Mouse (Mus musculus) liver, embryonic 16.5 days (tissue): Measurements from ENCODE around the gene Fam19a2. TPM values are rescaled to one million over a fixed set of nuclear protein-coding genes. Genes with fewer than 3 reads are reported as not detected.

Experiments
- ATAC-seq: fragments of 200-750 bp; cut with Nextera tagmentation; 2 replicates; pipeline ENCODE4 v1.8.0; 2017; ENCODE audit warnings: low read depth, mild to moderate bottlenecking, moderate number of reproducible peaks, moderate library complexity
- H3K27ac ChIP-seq: fragments of 300-500 bp; sonication (generic); 2 replicates; pipeline ENCODE4 v1.5.1; 2014; ENCODE audit warnings: mild to moderate bottlenecking, low read length
- H3K27me3 ChIP-seq: fragments of 300-500 bp; sonication (generic); 2 replicates; pipeline ENCODE4 v1.6.1; 2014; ENCODE audit warnings: low read depth, low read length, mixed read lengths; ENCODE audit not compliant: control insufficient read depth, insufficient read depth
- H3K36me3 ChIP-seq: fragments of 300-500 bp; sonication (generic); 2 replicates; pipeline ENCODE4 v1.6.1; 2014; ENCODE audit warnings: mild to moderate bottlenecking; ENCODE audit not compliant: control insufficient read depth, insufficient read depth
- H3K4me1 ChIP-seq: fragments of 300-500 bp; sonication (generic); 2 replicates; pipeline ENCODE4 v1.6.1; 2014; ENCODE audit warnings: low read depth, low read length, mixed read lengths; ENCODE audit not compliant: control insufficient read depth
- H3K4me2 ChIP-seq: fragments of 300-500 bp; sonication (generic); 2 replicates; pipeline ENCODE4 v1.6.1; 2014; ENCODE audit warnings: low read depth, low read length, mixed read lengths
- H3K4me3 ChIP-seq: fragments of 300-500 bp; sonication (generic); 2 replicates; pipeline ENCODE4 v1.5.1; 2014; ENCODE audit warnings: low read depth, mild to moderate bottlenecking, low read length
- H3K9ac ChIP-seq: fragments of 300-500 bp; sonication (generic); 2 replicates; pipeline ENCODE4 v1.6.1; 2014; ENCODE audit warnings: low read depth, low read length
- H3K9me3 ChIP-seq: fragments of 300-500 bp; sonication (generic); replicated peaks from 2 replicates; pipeline ENCODE4 v1.6.1; 2016; ENCODE audit warnings: low read length; ENCODE audit not compliant: control insufficient read depth
- WGBS: fragments of 180-500 bp; shearing (Covaris S2); extraction: QIAGEN DNeasy Blood & Tissue Kit; methylation state at CpG from one replicate; pipeline ENCODE4 v1.1.7; 2014; ENCODE audit not compliant: insufficient replicate concordance; 5-methylcytosine and 5-hydroxymethylcytosine counted together
- polyA plus RNA-seq: library from polyadenylated mRNA; unstranded; fragments of >200 nt; fragmentation: Nextera tagmentation; extraction: Ambion mirVana; gene quantifications from 2 replicates; pipeline ENCODE4 v1.2.1, GENCODE M21; 2015

Fam19a2 gene
- polyA plus RNA-seq, 1 experiment from 2014 or later: 0.24 TPM

DNA sequence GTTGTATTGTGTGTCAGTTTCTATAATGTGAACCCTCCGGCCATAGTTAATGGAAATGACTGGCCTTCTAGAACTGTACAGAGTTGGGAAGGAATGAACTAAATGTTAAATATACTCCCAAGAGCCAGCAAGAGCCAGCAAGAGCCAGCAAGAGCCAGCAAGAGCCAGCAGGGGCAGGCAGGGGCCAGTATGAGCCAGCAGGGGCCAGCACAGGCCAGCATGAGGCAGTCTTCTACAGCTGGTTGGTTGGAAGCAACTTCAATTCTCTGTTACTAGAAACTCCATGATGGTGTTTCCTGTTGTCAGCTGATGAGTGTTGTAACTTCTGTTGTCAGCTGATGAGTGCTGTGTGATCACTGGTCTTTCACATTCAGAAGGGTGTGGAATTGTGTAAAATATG, 151.2 kb downstream of the Fam19a2 start:
- H3K9ac ChIP-seq: no peak overlapping the region
- no peak overlapping the region for H3K4me2 ChIP-seq
- no peak for ATAC-seq
- H3K4me1 ChIP-seq: no peaks in the 10 kb centered on the region
- WGBS: 76% methylated on average over 1 of the region's 1 CpGs
- H3K27ac ChIP-seq: no peak overlapping the region
- H3K36me3 ChIP-seq: no peaks in the 10 kb centered on the region
- no peaks in the 10 kb centered on the region for H3K9me3 ChIP-seq
- H3K27me3 ChIP-seq: no peaks in the 10 kb centered on the region
- no peak overlapping the region for H3K4me3 ChIP-seq

DNA sequence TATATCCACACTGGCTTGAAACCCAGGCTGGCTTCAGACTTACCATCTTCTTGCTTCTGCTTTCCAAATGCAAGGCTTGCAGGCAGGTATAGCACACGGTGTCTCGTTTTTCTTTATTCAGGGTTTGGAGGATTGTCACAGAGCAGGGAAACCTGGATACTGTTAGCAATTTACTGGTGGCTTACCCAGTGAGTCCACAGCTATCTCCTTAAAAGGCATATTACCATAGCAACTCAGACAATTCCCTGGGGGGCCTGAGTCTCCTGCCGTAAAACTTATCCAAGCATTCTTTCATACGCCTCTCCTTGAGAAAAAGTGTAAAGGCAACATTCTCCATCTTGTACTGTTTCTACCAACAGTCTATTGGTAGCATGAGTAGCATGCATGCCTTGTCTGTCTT, 152.2 kb downstream of the Fam19a2 start:
- Histone ChIP-seq H3K27me3 (no peaks in the 10 kb centered on the region), H3K4me1 (no peaks in the 10 kb centered on the region), H3K36me3 (no peaks in the 10 kb centered on the region), H3K9ac (no peak overlapping the region), H3K4me2 (no peak overlapping the region), H3K4me3 (no peak overlapping the region), H3K9me3 (no peaks in the 10 kb centered on the region), H3K27ac (no peak overlapping the region)
- 73% methylated on average over 4 of the region's 4 CpGs for WGBS
- no peak for ATAC-seq

DNA sequence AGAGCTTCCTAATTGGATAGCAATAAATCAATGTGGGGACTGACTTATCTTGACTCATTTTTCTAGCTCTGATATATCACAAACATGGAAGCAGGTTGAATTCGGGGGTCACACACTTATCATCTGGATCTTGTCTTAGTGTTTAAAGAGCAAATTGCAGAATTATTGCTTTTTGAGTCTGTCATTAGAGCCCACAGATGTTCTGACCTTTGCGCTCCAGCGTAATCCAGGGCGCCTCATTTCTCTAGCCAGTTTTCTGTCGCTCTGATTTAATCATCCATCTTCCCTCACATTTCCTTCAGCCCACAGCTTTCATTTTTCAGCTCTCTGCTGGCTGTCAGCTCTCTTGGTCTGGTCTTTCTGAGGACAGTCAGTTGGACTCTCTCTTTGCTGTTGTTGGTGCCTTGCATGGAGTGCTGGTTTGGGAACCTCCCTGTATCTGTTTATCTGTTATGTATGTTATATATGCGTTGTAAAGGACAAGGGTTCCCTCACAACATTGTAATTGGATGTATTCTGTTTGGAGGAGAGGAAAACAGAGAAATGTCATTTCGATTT, 154.9 kb downstream of the Fam19a2 start:
- ATAC-seq: no peak
- no peaks in the 10 kb centered on the region for H3K27me3 ChIP-seq
- H3K27ac ChIP-seq: no peak overlapping the region
- no peak overlapping the region for H3K4me2 ChIP-seq
- H3K36me3 ChIP-seq: no peaks in the 10 kb centered on the region
- no peak overlapping the region for H3K4me3 ChIP-seq
- WGBS: 60% methylated on average over 7 of the region's 7 CpGs
- H3K9ac ChIP-seq: no peak overlapping the region
- H3K9me3 ChIP-seq: no peaks in the 10 kb centered on the region
- no peaks in the 10 kb centered on the region for H3K4me1 ChIP-seq

DNA sequence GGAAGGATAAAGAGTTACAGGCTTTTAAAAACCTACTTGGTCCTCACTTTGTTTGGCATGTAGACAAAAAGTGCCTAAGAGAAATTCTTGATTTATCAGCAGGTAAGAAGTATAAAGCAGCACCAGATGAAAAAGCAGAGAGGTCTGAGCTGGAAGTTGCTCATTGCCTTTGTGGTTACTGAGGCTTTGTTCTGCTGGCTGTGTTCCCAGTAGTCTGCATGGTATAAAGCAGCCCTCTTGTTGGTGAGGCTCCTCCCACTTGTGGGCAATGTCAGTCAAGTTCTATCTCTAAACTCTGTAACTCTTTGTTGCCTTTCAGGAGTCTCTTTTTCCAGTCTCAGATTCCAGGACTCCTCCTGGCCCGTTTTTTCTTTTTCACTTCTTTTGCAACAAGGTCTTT, 156.5 kb downstream of the Fam19a2 start:
- Histone ChIP-seq H3K9me3 (no peaks in the 10 kb centered on the region), H3K27me3 (no peaks in the 10 kb centered on the region), H3K4me2 (no peak overlapping the region), H3K4me3 (no peak overlapping the region), H3K9ac (no peak overlapping the region), H3K4me1 (no peaks in the 10 kb centered on the region), H3K27ac (no peak overlapping the region), H3K36me3 (no peaks in the 10 kb centered on the region)
- 45% methylated on average over 1 of the region's 1 CpGs for whole genome bisulfite sequencing
- no peak for ATAC-seq

DNA sequence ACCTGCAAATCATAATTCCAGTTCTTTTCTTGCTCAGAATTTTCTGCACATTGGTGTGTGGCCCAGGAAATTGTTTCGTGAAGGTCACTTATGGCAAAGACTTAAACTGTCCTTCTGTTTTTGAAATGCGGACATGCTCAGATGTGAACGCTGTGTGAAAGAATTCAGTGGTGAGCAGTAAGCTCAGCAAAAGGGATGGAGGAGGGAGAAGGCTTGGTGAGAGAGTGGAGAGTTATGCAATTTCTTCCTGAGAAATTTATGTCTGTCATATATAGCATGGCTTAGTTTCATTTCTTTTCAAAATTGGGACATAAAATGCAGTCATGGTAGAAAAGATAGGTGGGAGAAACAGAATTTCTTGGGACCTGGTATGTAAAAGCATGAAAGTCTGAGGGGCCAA, 160.7 kb downstream of the Fam19a2 start:
- no peaks in the 10 kb centered on the region for H3K36me3 ChIP-seq
- H3K4me2 ChIP-seq: no peak overlapping the region
- no peak overlapping the region for H3K9ac ChIP-seq
- no peak overlapping the region for H3K27ac ChIP-seq
- WGBS: 68% methylated on average over 3 of the region's 3 CpGs
- no peaks in the 10 kb centered on the region for H3K9me3 ChIP-seq
- no peaks in the 10 kb centered on the region for H3K4me1 ChIP-seq
- ATAC-seq: no peak
- no peaks in the 10 kb centered on the region for H3K27me3 ChIP-seq
- no peak overlapping the region for H3K4me3 ChIP-seq

DNA sequence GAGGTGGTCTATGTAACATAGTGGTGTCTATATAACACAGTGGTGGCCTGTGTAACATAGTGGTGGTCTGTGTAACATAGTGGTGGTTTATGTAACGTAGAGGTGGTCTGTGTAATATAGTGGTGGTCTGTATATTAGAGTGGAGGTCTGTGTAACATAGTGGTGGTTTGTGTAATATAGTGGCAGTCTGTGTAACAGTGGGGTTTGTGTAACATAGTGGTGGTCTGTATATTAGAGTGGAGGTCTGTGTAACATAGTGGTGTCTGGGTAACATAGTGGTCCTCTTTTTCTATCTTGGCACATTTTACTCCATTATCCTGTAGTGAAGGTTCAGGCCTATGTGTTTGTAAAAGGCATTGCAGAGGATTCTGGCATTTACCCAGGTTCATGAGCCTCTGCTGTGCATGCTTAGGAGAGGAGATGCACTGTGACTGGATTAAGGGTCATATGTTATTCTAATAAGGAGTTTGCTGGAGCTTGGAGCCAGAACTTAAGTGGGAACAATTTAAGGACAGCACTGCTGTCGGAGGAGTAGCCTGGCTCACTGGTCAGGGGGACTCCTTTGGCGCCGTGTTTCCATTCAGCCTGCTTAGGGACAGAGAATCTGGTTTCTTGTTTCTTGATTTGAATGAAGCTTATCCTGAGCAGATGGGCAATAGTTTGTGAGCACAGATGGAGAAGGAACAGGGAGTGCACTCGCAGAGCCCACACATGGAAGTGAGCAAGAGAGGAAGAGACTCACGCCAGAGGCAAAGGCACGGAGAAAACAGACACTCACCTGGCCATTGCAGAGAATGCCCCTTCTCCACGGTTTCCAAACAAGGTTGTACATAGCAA, 162.9 kb downstream of the Fam19a2 start:
- no peaks in the 10 kb centered on the region for H3K4me1 ChIP-seq
- H3K36me3 ChIP-seq: no peaks in the 10 kb centered on the region
- H3K9me3 ChIP-seq: no peaks in the 10 kb centered on the region
- H3K9ac ChIP-seq: no peak overlapping the region
- H3K4me2 ChIP-seq: no peak overlapping the region
- no peak overlapping the region for H3K4me3 ChIP-seq
- WGBS: 55% methylated on average over 8 of the region's 8 CpGs
- no peak overlapping the region for H3K27ac ChIP-seq
- ATAC-seq: no peak
- H3K27me3 ChIP-seq: no peaks in the 10 kb centered on the region

DNA sequence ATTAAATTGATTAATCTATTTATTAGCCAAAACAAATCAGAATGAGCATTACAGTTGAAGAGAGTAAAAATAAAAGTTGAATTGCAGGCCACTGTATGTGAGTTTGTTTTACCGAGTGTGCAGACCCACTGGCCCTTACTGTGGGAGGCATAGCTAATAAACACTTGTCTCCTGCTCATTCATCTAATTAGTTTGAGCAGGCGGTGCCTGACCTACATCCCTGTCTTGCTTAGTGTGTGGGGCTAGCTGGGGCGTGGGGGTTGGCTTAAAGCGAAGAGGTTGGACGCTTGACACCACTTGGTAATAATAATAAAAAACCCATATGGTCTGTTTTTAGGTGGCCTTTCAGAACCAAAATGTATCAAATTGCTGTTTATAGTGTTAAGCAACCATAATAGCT, 167.8 kb downstream of the Fam19a2 start:
- Histone ChIP-seq H3K4me1 (no peaks in the 10 kb centered on the region), H3K9ac (no peak overlapping the region), H3K27ac (no peak overlapping the region), H3K4me2 (no peak overlapping the region), H3K4me3 (no peak overlapping the region), H3K27me3 (no peaks in the 10 kb centered on the region), H3K36me3 (no peaks in the 10 kb centered on the region), H3K9me3 (no peaks in the 10 kb centered on the region; the same call in 1 of the 2 replicates)
- no peak for ATAC-seq
- 68% methylated on average over 5 of the region's 5 CpGs for WGBS

DNA sequence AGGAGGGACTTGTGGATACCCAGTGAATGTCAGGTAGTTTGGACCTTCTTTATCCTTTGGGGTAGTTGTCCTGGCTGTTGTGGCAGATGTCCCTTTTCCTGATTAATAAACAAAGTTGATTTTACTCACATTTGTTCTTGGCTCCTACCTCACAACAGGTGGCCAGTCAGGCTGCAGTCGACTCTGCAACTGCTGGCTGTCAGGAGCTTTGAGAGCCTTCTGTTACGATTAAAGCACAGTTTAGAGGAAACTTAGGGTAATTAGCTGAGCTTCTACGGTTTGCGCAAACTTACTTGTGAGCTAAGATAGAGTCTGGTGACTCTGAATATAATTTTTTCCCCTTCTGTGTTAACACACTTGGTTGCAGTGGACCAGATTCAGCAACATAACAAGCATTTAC, 173.8 kb downstream of the Fam19a2 start:
- Histone ChIP-seq H3K27me3 (no peaks in the 10 kb centered on the region), H3K4me3 (no peak overlapping the region), H3K9me3 (no peaks in the 10 kb centered on the region), H3K9ac (no peak overlapping the region), H3K4me2 (no peak overlapping the region), H3K27ac (no peak overlapping the region), H3K4me1 (no peaks in the 10 kb centered on the region), H3K36me3 (no peaks in the 10 kb centered on the region)
- WGBS: 64% methylated on average over 4 of the region's 4 CpGs
- ATAC-seq: no peak

DNA sequence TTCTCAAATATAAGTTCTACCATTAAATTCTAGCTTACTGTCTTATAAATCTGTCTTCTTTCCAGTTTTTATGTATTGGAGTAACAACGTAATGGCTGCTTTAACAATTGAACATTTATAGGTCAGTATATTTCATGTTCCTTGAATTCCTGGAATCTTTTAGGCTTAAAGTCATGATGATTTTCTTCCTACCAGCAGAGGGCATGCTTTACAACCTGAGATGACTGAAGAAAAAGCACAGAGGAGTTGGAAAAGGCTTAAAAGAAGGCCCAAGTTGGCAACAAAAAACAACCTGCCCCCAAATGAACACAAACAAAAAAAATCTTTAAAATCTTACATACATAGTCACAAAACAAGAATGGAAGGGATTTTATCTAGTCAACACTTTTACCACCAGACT, 193.0 kb downstream of the Fam19a2 start:
- H3K9me3 ChIP-seq: no peaks in the 10 kb centered on the region
- H3K4me2 ChIP-seq: no peak overlapping the region
- WGBS: 60% methylated on average over 1 of the region's 1 CpGs
- ATAC-seq: no peak
- no peak overlapping the region for H3K4me3 ChIP-seq
- no peaks in the 10 kb centered on the region for H3K36me3 ChIP-seq
- H3K4me1 ChIP-seq: no peaks in the 10 kb centered on the region
- no peak overlapping the region for H3K27ac ChIP-seq
- H3K27me3 ChIP-seq: no peaks in the 10 kb centered on the region
- H3K9ac ChIP-seq: no peak overlapping the region
